Mouse (Mus musculus): ENCODE measurements at regions not wholly inside any gene's neighbourhood (a gene's known extent, or its start where the extent isn't known, plus 50 kb on each side); places are given as distances from the start of the nearest gene placed in this dataset.

GRCm38 (mm10) chr13:112037731-112038380 lies 229.1 kb upstream of the Map3k1 start:
- CTCF ChIA-PET = interaction anchor here (0.6 kb wide), 1 partner anchor 103 kb away, joined by 3 read pairs; no protein-coding TSS in a partner anchor

GRCm38 (mm10) chr13:112038556-112039304 lies 229.9 kb upstream of the Map3k1 start:
- CTCF ChIA-PET = interaction anchor here (0.6 kb wide), 1 partner anchor 103 kb away, joined by 3 read pairs; no protein-coding TSS in a partner anchor

GRCm38 (mm10) chr13:112039422-112040145 lies 230.8 kb upstream of the Map3k1 start:
- CTCF ChIA-PET = no interaction called here

- CTCF ChIA-PET = interaction anchor here (0.6 kb wide), 1 partner anchor 290 kb away, joined by 3 read pairs; no protein-coding TSS in a partner anchor
These were observed 234.9 kb upstream of the Map3k1 start for GRCm38 (mm10) chr13:112043524-112044246.

GRCm38 (mm10) chr13:112044372-112044771 lies 235.6 kb upstream of the Map3k1 start:
- CTCF ChIA-PET = no interaction called here

GRCm38 (mm10) chr13:112046247-112047211 lies 237.7 kb upstream of the Map3k1 start:
- CTCF ChIA-PET = interaction anchor here (0.6 to 1.3 kb wide), 2 partner anchors 16 to 18 kb away, joined by 3 read pairs; no protein-coding TSS in a partner anchor

- CTCF ChIA-PET = no interaction called here
These were observed 238.6 kb upstream of the Map3k1 start for GRCm38 (mm10) chr13:112047408-112047807.

GRCm38 (mm10) chr13:112047874-112048273 lies 239.1 kb upstream of the Map3k1 start:
- CTCF ChIA-PET = no interaction called here

- CTCF ChIA-PET = no interaction called here
These were observed 239.5 kb upstream of the Map3k1 start for GRCm38 (mm10) chr13:112048327-112048726.

GRCm38 (mm10) chr13:112050892-112051291 lies 237.4 kb upstream of the Ankrd55 start:
- CTCF ChIA-PET = no interaction called here

- CTCF ChIA-PET = no interaction called here
These were observed 236.2 kb upstream of the Ankrd55 start for GRCm38 (mm10) chr13:112052011-112052410.

GRCm38 (mm10) chr13:112052456-112052855 lies 235.8 kb upstream of the Ankrd55 start:
- CTCF ChIA-PET = no interaction called here

GRCm38 (mm10) chr13:112054879-112055371 lies 233.3 kb upstream of the Ankrd55 start:
- CTCF ChIA-PET = no interaction called here

- CTCF ChIA-PET = no interaction called here
These were observed 230.0 kb upstream of the Ankrd55 start for GRCm38 (mm10) chr13:112058218-112058617.

- CTCF ChIA-PET = no interaction called here
These were observed 229.5 kb upstream of the Ankrd55 start for GRCm38 (mm10) chr13:112058771-112059170.

GRCm38 (mm10) chr13:112062024-112062423 lies 226.2 kb upstream of the Ankrd55 start:
- CTCF ChIA-PET = interaction anchor here (0.5 to 0.9 kb wide), 4 partner anchors 16 to 131 kb away, joined by 3 to 8 read pairs (median 3); no protein-coding TSS in a partner anchor

- CTCF ChIA-PET = interaction anchor here (0.7 kb wide), 1 partner anchor 61 kb away, joined by 3 read pairs; no protein-coding TSS in a partner anchor
These were observed 224.7 kb upstream of the Ankrd55 start for GRCm38 (mm10) chr13:112063409-112064111.

- CTCF ChIA-PET = no interaction called here
These were observed 223.6 kb upstream of the Ankrd55 start for GRCm38 (mm10) chr13:112064681-112065080.

GRCm38 (mm10) chr13:112067066-112067847 lies 221.0 kb upstream of the Ankrd55 start:
- CTCF ChIA-PET = no interaction called here
